Mouse (Mus musculus): ENCODE results near the gene Gm14085.

GRCm38 (mm10) chr2:122450351-122450750 is 34.4 kb upstream of the Gm14085 start:
- TF ChIP-seq GATA1 (IDR thresholded peaks at IDR 0.05; ENCODE audit: borderline replicate concordance, low read length), result no peak
- no peak for TF ChIP-seq FLI1 (IDR thresholded peaks at IDR 0.05; ENCODE audit: low read length)
